Mouse (Mus musculus) effector memory CD4-positive, alpha-beta T cell, adult 7 months (primary cell): ENCODE results near the gene Cyp2c67. TPM values are rescaled to one million over a fixed set of nuclear protein-coding genes. Genes with fewer than 3 reads are reported as not detected.

Experiments used
- polyA plus RNA-seq: library from polyadenylated mRNA; unstranded; fragments of 100-300 nt; shearing (Covaris generic); gene quantifications from one replicate; pipeline ENCODE4 v1.2.1, GENCODE M21; 2017

Cyp2c67 gene
- not detected for polyA plus RNA-seq

DNA sequence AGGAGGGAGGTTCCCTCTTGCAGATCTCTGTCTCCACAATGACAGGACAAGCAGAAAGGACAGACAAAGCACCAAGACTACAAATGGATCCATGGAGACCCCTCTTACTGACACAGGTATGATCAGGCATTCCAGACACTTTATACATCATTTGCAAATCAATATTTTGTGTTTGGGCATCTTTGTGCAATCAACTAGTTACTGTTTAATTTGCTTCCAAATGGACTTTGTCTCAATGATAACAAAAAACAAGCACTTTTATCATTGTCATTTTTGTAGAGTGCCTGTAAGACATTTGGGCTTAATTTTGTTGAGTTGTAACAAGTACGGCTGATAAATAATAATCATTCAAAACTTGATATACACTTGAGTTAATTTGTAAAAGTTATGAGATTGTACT lies at the start of gene Cyp2c67:
Gene Cyp2c67 (minus strand): TSS at position 114 of the 400 bp plus-strand sequence.

Other genes with a start within 250 kb of the Cyp2c67 start
- 0.22 TPM for gene Cyp2c38, start 186.0 kb downstream of the Cyp2c67 start, polyA plus RNA-seq
- not detected for gene Cyp2c39, start 138.2 kb downstream of the Cyp2c67 start, polyA plus RNA-seq
- gene Cyp2c68, start 92.0 kb upstream of the Cyp2c67 start, polyA plus RNA-seq: not detected
- gene Cyp2c40, start 163.8 kb upstream of the Cyp2c67 start, polyA plus RNA-seq: not detected
- gene Cyp2c69, start 237.7 kb upstream of the Cyp2c67 start, polyA plus RNA-seq: not detected